Mouse (Mus musculus) macrophage (primary cell): ENCODE data around the gene Unc5cl. TPM values are rescaled to one million over a fixed set of nuclear protein-coding genes. Genes with fewer than 3 reads are reported as not detected.

Experiments
- H3K27ac ChIP-seq: fragments of 350-480 bp; formaldehyde crosslinking; 2 replicates; pipeline ENCODE4 v1.9.0; 2021
- H3K36me3 ChIP-seq: fragments of 350-480 bp; formaldehyde crosslinking; 2 replicates; pipeline ENCODE4 v1.9.0; 2021; ENCODE audit errors: inconsistent target
- H3K4me3 ChIP-seq: fragments of 350-480 bp; formaldehyde crosslinking; 2 replicates; pipeline ENCODE4 v1.9.0; 2021; ENCODE audit errors: inconsistent target
- H3K79me2 ChIP-seq: fragments of 350-480 bp; formaldehyde crosslinking; 2 replicates; pipeline ENCODE4 v1.9.0; 2021; ENCODE audit errors: inconsistent target
- WGBS: methylation state at CpG from one replicate; pipeline ENCODE4 v1.1.7; 2026; ENCODE audit warnings: inconsistent platforms; ENCODE audit not compliant: missing documents; 5-methylcytosine and 5-hydroxymethylcytosine counted together
- polyA plus RNA-seq: library from polyadenylated mRNA; stranded (reverse); fragments of 250-400 nt; gene quantifications from 3 replicates; pipeline ENCODE4 v1.2.4, GENCODE M21; 2018; ENCODE audit warnings: inconsistent platforms
- total RNA-seq, 78 experiments: library from RNA; depleted of rRNA; stranded (reverse); fragments of 250-400 nt; gene quantifications; 1 replicate in 9 of 78; 2 replicates in 24 of 78; 3 replicates in 43 of 78; 4 replicates in 2 of 78; pipeline ENCODE4 v1.2.4; 2018; ENCODE audit warnings: inconsistent platforms in 56 of 78

Gene Unc5cl
- not detected for total RNA-seq (2018; cell fraction: chromatin; rRNA removed)
- not detected for total RNA-seq (2018; cell fraction: cytosol; rRNA removed)
- not detected for total RNA-seq (2018; cell fraction: nucleus; rRNA removed)
- not detected in 3 replicates for polyA plus RNA-seq

- no peak within 1 kb of the TSS for H3K4me3 ChIP-seq
- 77% methylated on average over 10 of the region's 11 CpGs for WGBS
Measured at GRCm38 (mm10) chr17:48454688-48455087, at the start of gene Unc5cl. Gene Unc5cl (plus strand): TSS chr17:48454901.

GRCm38 (mm10) chr17:48407154-48407553, 47.5 kb upstream of the Unc5cl start:
- H3K27ac ChIP-seq = peak overlapping the region; percentile 67; the same call in 1 of the 2 replicates
- WGBS = 37% methylated on average over 4 of the region's 4 CpGs
- H3K4me3 ChIP-seq = no peak overlapping the region
- no peaks in the 10 kb centered on the region for H3K36me3 ChIP-seq
- peaks cover 76% of the 10 kb centered on the region for H3K79me2 ChIP-seq

More at GRCm38 (mm10) chr17:48454688-48455087, at the start of gene Unc5cl:
- no peak within 1 kb of the TSS for H3K27ac ChIP-seq
- no peaks in the 10 kb centered on the region for H3K79me2 ChIP-seq
- H3K36me3 ChIP-seq = no peaks in the 10 kb centered on the region

GRCm38 (mm10) chr17:48407910-48408525, 46.7 kb upstream of the Unc5cl start:
- H3K4me3 ChIP-seq = peak overlapping the region; percentile 54
- WGBS = 3% methylated on average over 8 of the region's 8 CpGs
- peak overlapping the region; percentile 67 for H3K27ac ChIP-seq
- H3K79me2 ChIP-seq = peaks cover 67% of the 10 kb centered on the region
- no peaks in the 10 kb centered on the region for H3K36me3 ChIP-seq

GRCm38 (mm10) chr17:48408526-48409291, 46.0 kb upstream of the Unc5cl start:
- WGBS = under 1% methylated on average over 44 of the region's 47 CpGs
- Histone ChIP-seq H3K4me3 (peak overlapping the region; percentile 54), H3K36me3 (0 out of 2 replicates have a peak, but pooled peaks cover 5% of the 10 kb centered on the region), H3K79me2 (peaks cover 62% of the 10 kb centered on the region), H3K27ac (peak overlapping the region; percentile 74)

GRCm38 (mm10) chr17:48409380-48410298, 45.1 kb upstream of the Unc5cl start, which contains the start of the genes Nfya and Oard1:
Gene Nfya (minus strand): TSS chr17:48409906.
Gene Oard1 (plus strand): TSS chr17:48410014.
- Histone ChIP-seq H3K36me3 (peaks cover 12% of the 10 kb centered on the region; the same call in 1 of the 2 replicates), H3K27ac (peak within 1 kb of the TSS; percentile 89), H3K79me2 (peaks cover 53% of the 10 kb centered on the region), H3K4me3 (peak within 1 kb of the TSS; percentile 90)
- WGBS = under 1% methylated on average over 75 of the region's 84 CpGs

- peaks cover 46% of the 10 kb centered on the region for H3K79me2 ChIP-seq
- WGBS = under 1% methylated on average over 13 of the region's 13 CpGs
- peaks cover 19% of the 10 kb centered on the region for H3K36me3 ChIP-seq
- peak overlapping the region; percentile 89 for H3K27ac ChIP-seq
- H3K4me3 ChIP-seq = peak overlapping the region; percentile 90
Measured at GRCm38 (mm10) chr17:48410299-48410785, 44.4 kb upstream of the Unc5cl start.

- 57% methylated on average over 8 of the region's 8 CpGs for WGBS
- peak overlapping the region; percentile 90 for H3K4me3 ChIP-seq
- peaks cover 37% of the 10 kb centered on the region for H3K79me2 ChIP-seq
- peak overlapping the region; percentile 89 for H3K27ac ChIP-seq
- peaks cover 24% of the 10 kb centered on the region for H3K36me3 ChIP-seq
Measured at GRCm38 (mm10) chr17:48411241-48411640, 43.5 kb upstream of the Unc5cl start.

GRCm38 (mm10) chr17:48416011-48416410, 38.7 kb upstream of the Unc5cl start:
- Histone ChIP-seq H3K79me2 (peaks cover 12% of the 10 kb centered on the region; the same call in 1 of the 2 replicates), H3K36me3 (peaks cover 24% of the 10 kb centered on the region), H3K27ac (no peak overlapping the region), H3K4me3 (no peak overlapping the region)
- 94% methylated on average over 7 of the region's 7 CpGs for WGBS

GRCm38 (mm10) chr17:48416425-48417195, 38.1 kb upstream of the Unc5cl start:
- Histone ChIP-seq H3K79me2 (peaks cover 6% of the 10 kb centered on the region; the same call in 1 of the 2 replicates), H3K27ac (no peak overlapping the region), H3K4me3 (no peak overlapping the region), H3K36me3 (peaks cover 24% of the 10 kb centered on the region)
- WGBS = 92% methylated on average over 12 of the region's 14 CpGs

GRCm38 (mm10) chr17:48417521-48417920, 37.2 kb upstream of the Unc5cl start:
- Histone ChIP-seq H3K36me3 (peaks cover 24% of the 10 kb centered on the region), H3K79me2 (no peaks in the 10 kb centered on the region), H3K27ac (no peak overlapping the region), H3K4me3 (no peak overlapping the region)
- 71% methylated on average over 6 of the region's 6 CpGs for WGBS

- Histone ChIP-seq H3K79me2 (no peaks in the 10 kb centered on the region), H3K4me3 (no peak overlapping the region; the same call in 1 of the 2 replicates), H3K27ac (no peak overlapping the region), H3K36me3 (peaks cover 24% of the 10 kb centered on the region)
- WGBS = 4% methylated on average over 7 of the region's 7 CpGs
Measured at GRCm38 (mm10) chr17:48418174-48418573, 36.5 kb upstream of the Unc5cl start.

GRCm38 (mm10) chr17:48418781-48419180, 35.9 kb upstream of the Unc5cl start:
- 70% methylated on average over 1 of the region's 1 CpGs for WGBS
- Histone ChIP-seq H3K79me2 (no peaks in the 10 kb centered on the region), H3K36me3 (peaks cover 19% of the 10 kb centered on the region), H3K27ac (no peak overlapping the region), H3K4me3 (no peak overlapping the region; the same call in 1 of the 2 replicates)

GRCm38 (mm10) chr17:48419571-48419970, 35.1 kb upstream of the Unc5cl start:
- 61% methylated on average over 2 of the region's 2 CpGs for WGBS
- H3K27ac ChIP-seq = no peak overlapping the region
- H3K4me3 ChIP-seq = no peak overlapping the region
- H3K79me2 ChIP-seq = no peaks in the 10 kb centered on the region
- H3K36me3 ChIP-seq = peaks cover 13% of the 10 kb centered on the region
